Mouse (Mus musculus) adrenal gland, adult 8-10 months (tissue): ENCODE results near the gene Lmnb2. TPM values are rescaled to one million over a fixed set of nuclear protein-coding genes. Genes with fewer than 3 reads are reported as not detected.

Experiments used
- DNase-seq: peaks from one replicate; pipeline ENCODE4 v3.0.0; 2022
- total RNA-seq, 4 experiments: library from RNA; stranded (reverse); gene quantifications; 2 replicates each; pipeline ENCODE4 v1.2.4; 2022

Gene Lmnb2
- total RNA-seq, 4 experiments from 2014 or later: 10.0 to 17.2 (median 15.2) TPM

- DNase-seq: no peak
These were observed 20.1 kb downstream of the Lmnb2 start for GRCm38 (mm10) chr10:80897861-80898510.

- DNase-seq: no peak
These were observed 21.2 kb downstream of the Lmnb2 start for GRCm38 (mm10) chr10:80896581-80897485.

DNA sequence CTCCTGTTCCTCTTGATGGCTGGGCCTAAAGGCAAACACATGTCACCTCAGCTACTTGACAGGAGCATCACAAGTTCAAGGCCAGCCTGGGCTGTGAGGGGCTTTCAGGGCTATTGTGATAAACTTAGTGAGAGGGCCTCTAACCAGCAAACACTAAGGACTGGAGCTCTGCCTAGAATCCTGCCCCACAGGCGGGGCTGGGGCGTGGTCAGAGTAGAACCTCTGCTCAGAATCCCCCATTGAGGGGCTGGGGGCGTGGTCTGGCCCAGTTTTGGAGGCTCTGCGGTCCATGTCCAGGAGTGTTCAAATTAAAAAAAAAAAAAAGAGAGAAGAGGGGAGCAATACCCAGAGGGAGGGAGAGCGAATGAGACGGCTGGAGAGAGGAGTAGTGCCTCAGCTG, 22.3 kb downstream of the Lmnb2 start:
- DNase-seq: no peak

DNA sequence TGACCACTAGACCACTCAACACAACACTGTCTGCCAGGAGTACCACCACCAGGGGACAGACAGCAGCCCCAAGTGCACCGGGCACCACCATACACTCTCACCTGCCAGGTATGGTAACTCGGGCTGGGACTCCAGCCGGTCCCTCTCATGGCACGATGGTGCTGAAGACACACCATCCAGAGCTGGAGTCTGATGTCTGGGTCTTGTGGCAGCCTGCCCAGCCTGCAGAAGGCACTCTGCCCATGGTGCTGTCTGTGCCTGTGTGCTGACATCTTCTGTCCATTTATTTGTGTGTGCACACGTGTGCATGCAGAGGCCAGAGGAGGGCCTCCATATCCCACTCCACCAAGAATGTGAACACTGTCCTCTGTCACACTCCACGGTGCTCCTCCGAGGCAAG, 22.9 kb downstream of the Lmnb2 start:
- no peak for DNase-seq

DNA sequence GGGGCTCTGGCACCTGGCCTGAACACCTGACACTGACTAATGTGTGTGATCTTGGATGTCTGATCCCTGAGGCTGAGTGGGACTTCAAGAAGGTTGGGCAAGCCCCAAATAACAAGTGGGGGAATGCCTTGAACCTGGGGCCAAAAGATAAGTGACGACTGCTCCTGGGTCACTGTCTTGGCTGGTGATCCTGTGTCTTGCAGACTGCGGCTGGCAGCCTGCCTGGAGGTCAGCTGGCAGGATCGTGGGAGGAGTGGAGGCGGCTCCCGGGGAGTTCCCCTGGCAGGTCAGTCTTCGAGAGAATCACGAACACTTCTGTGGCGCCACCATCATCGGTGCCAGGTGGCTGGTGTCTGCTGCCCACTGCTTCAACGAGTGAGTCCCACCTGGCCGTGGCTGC, 30.9 kb downstream of the Lmnb2 start:
- peak; percentile 84 for DNase-seq

DNA sequence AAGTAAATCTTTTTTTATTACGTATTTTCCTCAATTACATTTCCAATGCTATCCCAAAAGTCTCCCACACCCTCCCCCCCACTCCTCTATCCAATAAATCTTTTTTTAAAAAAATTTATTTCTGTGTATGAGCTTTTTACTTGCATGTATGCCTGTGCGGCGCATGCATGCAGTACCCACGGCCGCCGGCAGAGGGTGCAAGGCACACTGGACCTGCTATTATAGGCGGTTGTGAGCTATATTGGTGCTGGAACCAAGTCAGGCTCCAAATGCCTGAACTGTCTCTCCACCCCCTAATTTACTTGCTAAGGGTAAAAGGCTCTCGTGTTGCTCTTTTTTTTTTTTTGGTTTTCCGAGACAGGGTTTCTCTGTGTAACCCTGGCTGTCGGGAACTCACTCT, 36.7 kb downstream of the Lmnb2 start:
- peak; percentile 51 for DNase-seq

DNA sequence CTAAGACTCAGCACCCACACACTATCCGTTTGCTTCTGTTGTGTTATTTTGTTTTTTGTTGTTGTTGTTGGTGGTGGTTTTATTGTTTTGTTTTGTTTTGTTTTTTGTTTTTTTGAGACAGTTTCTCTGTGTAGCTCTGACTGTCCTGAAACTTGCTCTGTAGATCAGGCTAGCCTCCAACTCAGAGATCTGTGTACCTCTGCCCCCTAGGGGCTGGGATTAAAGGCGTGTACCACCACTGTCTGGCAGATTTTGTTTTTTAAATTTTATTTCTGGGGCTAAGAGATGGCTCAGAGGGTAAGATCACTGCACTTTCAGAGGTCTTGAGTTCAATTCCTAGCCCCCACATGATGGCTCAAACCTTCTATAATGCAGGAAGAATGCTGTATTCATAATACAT, 37.1 kb downstream of the Lmnb2 start:
- DNase-seq: no peak

DNA sequence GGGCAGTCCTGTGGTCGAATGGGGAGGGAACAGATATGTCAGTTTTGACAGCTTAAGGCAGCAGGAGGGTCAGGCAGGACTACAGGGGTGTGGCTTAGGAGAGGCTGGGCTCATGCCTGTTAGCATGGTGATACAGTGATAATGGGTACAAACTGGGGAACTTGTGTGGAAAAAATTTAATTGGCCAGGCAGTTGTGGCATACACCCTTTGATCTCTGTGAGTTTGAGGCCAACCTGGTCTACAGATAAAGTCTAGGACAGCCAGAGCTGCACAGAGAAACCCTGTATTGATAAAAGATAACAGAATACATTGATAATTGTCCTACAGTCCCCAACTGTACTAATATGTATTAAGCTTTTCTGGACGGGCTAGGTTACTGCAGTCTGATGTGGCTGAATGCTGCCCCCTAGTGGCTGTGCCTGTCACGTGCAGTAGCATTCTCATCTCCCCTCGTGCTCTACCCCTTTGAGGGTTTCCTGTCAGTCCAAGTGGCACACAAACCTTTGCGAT, 37.9 kb downstream of the Lmnb2 start:
- DNase-seq: no peak

DNA sequence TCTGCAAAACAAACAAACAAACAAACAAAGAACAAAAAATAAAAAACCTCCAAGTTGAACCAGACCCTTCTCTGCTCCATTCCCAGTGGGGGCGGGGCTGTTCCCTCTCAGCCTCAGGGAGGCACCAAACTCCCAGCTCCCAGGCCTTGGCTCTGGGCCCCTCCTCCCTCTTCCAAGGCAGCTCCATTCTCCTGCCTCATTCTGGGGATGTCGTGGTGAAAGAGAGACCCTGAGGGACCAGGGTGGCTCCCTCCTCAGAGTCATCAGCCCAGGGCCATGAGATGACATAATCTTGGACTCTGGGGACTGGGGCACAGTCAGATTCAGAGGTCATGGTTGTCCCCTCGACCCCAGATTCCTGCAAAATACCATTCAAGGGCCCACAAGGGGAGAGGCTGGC, 41.5 kb downstream of the Lmnb2 start:
- no peak for DNase-seq

DNA sequence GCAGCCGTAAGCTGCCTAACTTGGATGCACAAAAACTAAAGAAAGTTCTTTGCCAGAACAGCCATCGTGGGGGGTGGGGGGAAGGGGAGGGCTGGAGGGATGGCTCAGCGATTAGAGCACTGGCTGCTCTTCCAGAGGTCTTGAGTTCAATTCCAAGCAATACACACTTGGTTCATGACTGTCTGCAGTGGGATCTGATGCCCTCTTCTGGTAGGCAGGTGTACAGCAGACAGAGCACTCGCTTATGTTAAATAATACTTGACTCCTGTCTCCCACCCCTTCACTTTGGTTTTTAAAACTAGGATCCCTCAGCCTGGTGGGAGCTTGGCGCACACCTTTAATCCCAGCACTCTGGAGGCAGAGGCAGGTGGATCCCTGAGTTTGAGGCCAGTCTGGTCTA, 42.0 kb downstream of the Lmnb2 start:
- DNase-seq: no peak

DNA sequence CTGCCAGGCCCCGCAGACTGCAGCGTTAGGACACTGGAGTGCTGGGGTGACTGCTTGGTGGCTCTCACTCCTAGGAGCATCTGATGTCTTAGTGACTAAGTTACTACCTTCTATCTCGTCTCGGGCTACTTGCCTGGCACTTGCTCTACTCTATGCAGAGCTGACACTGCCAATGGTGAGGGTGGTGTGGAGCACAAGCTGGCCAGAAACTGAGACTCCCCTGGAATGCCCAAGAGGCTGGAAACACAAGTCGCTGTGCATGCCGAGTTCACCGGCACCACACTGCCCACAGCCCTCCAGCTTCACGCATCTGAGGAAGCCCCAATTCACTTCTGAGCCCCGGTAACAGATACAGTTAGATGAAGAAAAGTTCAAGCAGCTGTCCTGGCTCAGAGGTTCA, 44.0 kb downstream of the Lmnb2 start:
- no peak for DNase-seq

DNA sequence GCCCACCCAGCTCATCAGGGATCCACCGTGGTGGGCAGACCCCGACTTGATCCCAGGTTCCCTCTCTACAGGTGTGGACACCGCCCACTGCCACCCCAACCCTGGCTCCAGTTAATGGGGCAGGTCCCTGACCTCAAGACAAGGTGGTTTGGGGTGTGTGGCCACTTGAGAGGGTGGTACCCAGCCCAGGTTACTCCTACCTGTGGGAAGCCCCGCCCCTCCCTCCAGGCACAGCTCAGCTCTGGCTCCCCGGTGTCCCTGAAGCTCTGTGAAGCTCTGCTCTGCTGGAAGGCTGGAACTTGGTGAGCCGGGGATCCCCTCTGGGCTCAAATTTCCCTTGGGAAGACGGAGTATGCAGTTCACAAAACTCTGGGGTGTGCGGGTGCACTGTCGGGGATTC, 46.5 kb downstream of the Lmnb2 start, which contains the start of gene Tmprss9:
Tmprss9 (plus strand) TSS at position 268 of the 400 bp plus-strand sequence.
- no peak for DNase-seq

DNA sequence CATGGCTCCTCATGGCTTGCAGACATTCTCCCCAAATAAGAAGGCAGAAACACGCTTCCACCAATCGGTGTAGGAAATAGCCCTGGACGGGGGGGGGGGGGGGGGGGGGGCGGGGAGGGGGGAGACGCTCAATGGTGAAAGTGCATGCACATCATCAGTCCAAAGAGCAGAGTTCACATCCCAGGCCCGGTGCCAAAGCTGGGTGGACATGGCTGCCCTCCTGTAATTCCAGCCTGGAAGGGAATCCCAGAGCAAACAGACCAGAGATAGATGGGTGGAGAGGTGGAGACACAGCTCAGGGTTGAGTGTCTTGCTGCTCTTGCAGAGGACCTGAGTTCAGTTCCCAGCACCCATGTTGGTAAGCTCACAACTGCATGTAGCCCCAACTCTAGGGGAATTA, 47.1 kb downstream of the Lmnb2 start:
- no peak for DNase-seq

- DNase-seq: no peak
These were observed 53.6 kb downstream of the Lmnb2 start for GRCm38 (mm10) chr10:80864446-80864845.

GRCm38 (mm10) chr10:80862305-80862704, 55.7 kb downstream of the Lmnb2 start:
- DNase-seq: no peak

DNA sequence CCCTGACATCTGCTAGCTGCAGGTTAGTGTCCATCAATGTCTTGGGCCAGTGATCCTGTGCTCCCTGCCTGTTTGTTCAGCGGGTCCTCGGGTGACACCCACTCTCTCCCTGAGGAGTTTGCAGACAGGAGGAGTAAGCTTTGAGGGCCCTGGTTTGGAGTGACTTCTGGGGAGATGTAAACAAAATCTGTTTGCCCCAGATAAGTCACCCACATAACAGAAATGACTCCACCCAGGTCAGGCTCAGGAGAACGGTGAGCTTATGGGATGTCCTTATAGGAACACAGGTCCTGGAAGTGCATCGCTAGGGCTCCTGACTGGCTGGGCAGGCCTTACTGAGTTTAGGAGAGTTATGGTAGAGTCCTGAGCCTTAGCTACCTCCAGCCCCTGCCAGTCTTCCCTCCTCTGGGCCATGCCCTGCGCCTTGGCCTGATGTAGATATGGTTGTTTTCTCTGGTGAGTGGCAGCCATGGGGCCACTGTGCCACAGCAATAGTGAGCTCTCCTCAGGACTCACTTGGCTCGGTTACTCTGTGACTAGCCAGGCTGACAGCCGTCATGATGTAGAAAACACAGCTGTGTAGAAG, 59.6 kb downstream of the Lmnb2 start:
- DNase-seq: no peak

- no peak for DNase-seq
These were observed 60.2 kb downstream of the Lmnb2 start for GRCm38 (mm10) chr10:80857848-80858247.

- DNase-seq: no peak
These were observed 60.7 kb downstream of the Lmnb2 start for GRCm38 (mm10) chr10:80857386-80857785.

GRCm38 (mm10) chr10:80856908-80857307, 61.1 kb downstream of the Lmnb2 start:
- no peak for DNase-seq

DNA sequence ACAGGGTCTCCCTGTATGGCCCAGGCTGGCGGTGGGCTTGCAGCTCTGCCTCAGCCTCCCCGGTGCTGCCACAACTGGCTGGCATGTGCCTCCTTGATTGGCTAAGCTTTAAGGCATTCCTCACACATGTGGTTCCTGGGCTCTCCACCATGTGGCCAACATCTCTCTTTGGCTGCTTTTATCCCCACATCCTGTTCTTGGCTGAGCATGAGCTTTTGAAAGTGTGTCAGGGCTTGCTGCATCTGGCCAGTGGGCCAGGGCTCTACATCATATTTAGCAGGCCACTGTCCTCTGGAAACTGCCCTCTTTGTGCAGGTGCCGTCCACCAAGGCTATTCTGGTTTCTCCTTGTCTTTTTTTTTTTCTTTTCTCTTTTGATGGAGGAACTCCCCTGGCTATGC, 61.8 kb downstream of the Lmnb2 start:
- no peak for DNase-seq

DNA sequence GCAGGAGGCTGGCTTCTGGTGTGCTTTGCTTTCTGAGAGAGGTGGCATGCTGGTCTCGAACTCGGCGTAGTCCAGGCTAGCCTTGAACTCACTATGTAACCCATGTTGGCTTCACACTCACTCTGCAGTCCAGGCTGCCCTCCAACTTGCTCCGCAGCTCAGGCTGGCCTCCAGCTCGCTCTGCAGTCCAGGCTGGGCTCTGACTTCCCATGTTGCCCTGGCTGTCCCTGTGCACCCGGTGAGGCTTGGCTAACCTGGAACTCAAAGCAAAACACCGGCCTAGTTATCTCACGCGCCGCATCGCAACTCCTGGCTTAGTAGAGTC, 62.3 kb downstream of the Lmnb2 start:
- no peak for DNase-seq

DNA sequence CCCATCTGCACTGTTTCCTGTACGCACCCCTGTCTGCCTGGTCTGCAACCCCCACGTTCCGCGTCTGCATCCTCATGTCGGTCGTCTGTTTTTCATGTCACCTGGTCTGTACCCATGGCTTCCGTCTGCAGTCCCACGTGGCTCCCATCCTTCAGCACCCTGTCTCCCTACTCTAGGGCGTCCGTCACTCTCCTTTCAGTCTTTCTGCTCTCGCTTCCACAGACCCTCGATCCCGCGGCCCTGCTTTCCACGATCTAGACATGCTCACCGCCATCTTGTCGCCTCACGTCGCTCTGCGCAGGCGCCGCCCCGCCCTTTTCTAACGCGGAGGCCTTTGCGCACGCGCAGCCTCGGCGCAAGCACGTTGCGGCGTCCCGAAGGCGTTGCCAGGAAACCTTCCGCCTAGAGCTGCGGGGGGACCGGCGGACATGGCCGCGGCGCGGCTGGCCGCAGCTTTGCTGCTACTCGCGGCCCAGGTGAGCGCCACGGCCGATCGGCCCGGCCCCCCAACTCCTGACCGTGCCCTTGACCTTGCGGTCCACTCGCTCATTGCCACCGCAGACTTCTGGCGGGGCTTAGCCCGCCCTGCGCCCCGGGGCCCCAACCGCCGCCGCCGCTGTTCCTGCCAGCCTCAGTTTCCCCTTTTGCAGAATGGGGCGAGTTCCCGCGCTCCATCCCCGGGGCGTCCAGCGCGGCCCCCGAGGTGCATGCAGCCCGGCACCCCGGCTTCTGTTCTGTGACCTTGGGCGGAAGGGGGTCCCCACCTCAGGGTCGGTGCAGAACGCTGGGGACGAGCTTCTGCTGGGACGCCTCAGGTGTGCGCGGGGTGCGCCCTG, 62.9 kb downstream of the Lmnb2 start, which contains the start of the genes Lsm7 and Sppl2b:
Lsm7 (minus strand) TSS at position 297 of the 836 bp plus-strand sequence.
Sppl2b (plus strand) TSS at position 363 of the 836 bp plus-strand sequence.
- DNase-seq: peak; percentile 94
